Mouse (Mus musculus): ENCODE measurements around the gene Lpar2. TPM values are rescaled to one million over a fixed set of nuclear protein-coding genes. Genes with fewer than 3 reads are reported as not detected.
A peak's percentile ranks its signal among the peaks of the same experiment; 100 is the strongest.

Gene Lpar2
- polyA plus RNA-seq, 1 experiment = 0.23 TPM

GRCm38 (mm10) chr8:69807236-69807635 lies 15.0 kb upstream of the Lpar2 start:
- Histone ChIP-seq H3K4me3 (replicated peaks; ENCODE audit: insufficient read depth, low read depth, low read length) (no peak overlapping the region), H3K4me1 (ENCODE audit: control insufficient read depth, insufficient read depth, low read length) (0 out of 2 replicates have a peak, but pooled peaks cover 3% of the 10 kb centered on the region), H3K27ac (ENCODE audit: insufficient read depth, low read length) (no peak overlapping the region), H3K27me3 (ENCODE audit: control insufficient read depth, insufficient read depth, low read length) (no peaks in the 10 kb centered on the region)
- TF ChIP-seq CTCF (IDR thresholded peaks at IDR 0.05; ENCODE audit: borderline replicate concordance, insufficient read depth, low read depth, low read length) = no peak
- 71% methylated on average over 5 of the region's 5 CpGs for WGBS
- DNase-seq = no peak

- TF ChIP-seq POLR2A (IDR thresholded peaks at IDR 0.05; ENCODE audit: borderline replicate concordance, insufficient read depth, low read length) (no peak), CTCF (IDR thresholded peaks at IDR 0.05; ENCODE audit: borderline replicate concordance, insufficient read depth, low read depth, low read length) (no peak)
- Histone ChIP-seq H3K27me3 (ENCODE audit: control insufficient read depth, insufficient read depth, low read length) (no peaks in the 10 kb centered on the region), H3K4me3 (replicated peaks; ENCODE audit: insufficient read depth, low read depth, low read length) (peak within 1 kb of the TSS; percentile 49), H3K27ac (ENCODE audit: insufficient read depth, low read length) (no peak within 1 kb of the TSS), H3K4me1 (ENCODE audit: control insufficient read depth, insufficient read depth, low read length) (0 out of 2 replicates have a peak, but pooled peaks cover 3% of the 10 kb centered on the region)
- WGBS = 9% methylated on average over 26 of the region's 28 CpGs
- DNase-seq = peak in 1 of 2 experiments; percentile 29
These were observed 13.9 kb upstream of the Lpar2 start, which contains the start of gene Gmip for GRCm38 (mm10) chr8:69808094-69808863. Gmip (plus strand) TSS chr8:69808679.

GRCm38 (mm10) chr8:69808864-69809403 lies 13.3 kb upstream of the Lpar2 start:
- DNase-seq = no peak
- peak overlapping the region; percentile 49 for H3K4me3 ChIP-seq (replicated peaks; ENCODE audit: insufficient read depth, low read depth, low read length)
- no peak overlapping the region for H3K27ac ChIP-seq (ENCODE audit: insufficient read depth, low read length)
- 0 out of 2 replicates have a peak, but pooled peaks cover 3% of the 10 kb centered on the region for H3K4me1 ChIP-seq (ENCODE audit: control insufficient read depth, insufficient read depth, low read length)
- WGBS = 3% methylated on average over 23 of the region's 23 CpGs
- no peak for TF ChIP-seq POLR2A (IDR thresholded peaks at IDR 0.05; ENCODE audit: borderline replicate concordance, insufficient read depth, low read length)
- no peak for TF ChIP-seq CTCF (IDR thresholded peaks at IDR 0.05; ENCODE audit: borderline replicate concordance, insufficient read depth, low read depth, low read length)
- H3K27me3 ChIP-seq (ENCODE audit: control insufficient read depth, insufficient read depth, low read length) = no peaks in the 10 kb centered on the region

- Histone ChIP-seq H3K4me1 (ENCODE audit: control insufficient read depth, insufficient read depth, low read length) (0 out of 2 replicates have a peak, but pooled peaks cover 3% of the 10 kb centered on the region), H3K4me3 (replicated peaks; ENCODE audit: insufficient read depth, low read depth, low read length) (no peak overlapping the region), H3K27ac (ENCODE audit: insufficient read depth, low read length) (no peak overlapping the region), H3K27me3 (ENCODE audit: control insufficient read depth, insufficient read depth, low read length) (no peaks in the 10 kb centered on the region)
- 80% methylated on average over 3 of the region's 3 CpGs for WGBS
- DNase-seq = no peak
- TF ChIP-seq CTCF (IDR thresholded peaks at IDR 0.05; ENCODE audit: borderline replicate concordance, insufficient read depth, low read depth, low read length) (no peak), POLR2A (IDR thresholded peaks at IDR 0.05; ENCODE audit: borderline replicate concordance, insufficient read depth, low read length) (no peak)
These were observed 12.4 kb upstream of the Lpar2 start for GRCm38 (mm10) chr8:69809820-69810219.

GRCm38 (mm10) chr8:69814881-69815280 lies 7.3 kb upstream of the Lpar2 start:
- DNase-seq = no peak
- Histone ChIP-seq H3K27ac (ENCODE audit: insufficient read depth, low read length) (no peak overlapping the region), H3K4me3 (replicated peaks; ENCODE audit: insufficient read depth, low read depth, low read length) (no peak overlapping the region), H3K4me1 (ENCODE audit: control insufficient read depth, insufficient read depth, low read length) (no peaks in the 10 kb centered on the region), H3K27me3 (ENCODE audit: control insufficient read depth, insufficient read depth, low read length) (no peaks in the 10 kb centered on the region)
- WGBS = 78% methylated on average over 2 of the region's 2 CpGs
- TF ChIP-seq POLR2A (IDR thresholded peaks at IDR 0.05; ENCODE audit: borderline replicate concordance, insufficient read depth, low read length) = no peak
- no peak for TF ChIP-seq CTCF (IDR thresholded peaks at IDR 0.05; ENCODE audit: borderline replicate concordance, insufficient read depth, low read depth, low read length)

- TF ChIP-seq POLR2A (IDR thresholded peaks at IDR 0.05; ENCODE audit: borderline replicate concordance, insufficient read depth, low read length) (no peak), CTCF (IDR thresholded peaks at IDR 0.05; ENCODE audit: borderline replicate concordance, insufficient read depth, low read depth, low read length) (no peak)
- no peak overlapping the region for H3K4me3 ChIP-seq (replicated peaks; ENCODE audit: insufficient read depth, low read depth, low read length)
These were observed 6.8 kb upstream of the Lpar2 start for GRCm38 (mm10) chr8:69815396-69815795.

GRCm38 (mm10) chr8:69820466-69820865 lies 1.8 kb upstream of the Lpar2 start:
- Histone ChIP-seq H3K27ac (ENCODE audit: insufficient read depth, low read length) (no peak overlapping the region), H3K4me3 (replicated peaks; ENCODE audit: insufficient read depth, low read depth, low read length) (no peak overlapping the region), H3K4me1 (ENCODE audit: control insufficient read depth, insufficient read depth, low read length) (peaks cover 2% of the 10 kb centered on the region; the same call in 1 of the 2 replicates), H3K27me3 (ENCODE audit: control insufficient read depth, insufficient read depth, low read length) (no peaks in the 10 kb centered on the region)
- WGBS = 78% methylated on average over 9 of the region's 9 CpGs
- no peak for DNase-seq
- TF ChIP-seq POLR2A (IDR thresholded peaks at IDR 0.05; ENCODE audit: borderline replicate concordance, insufficient read depth, low read length) (no peak), CTCF (IDR thresholded peaks at IDR 0.05; ENCODE audit: borderline replicate concordance, insufficient read depth, low read depth, low read length) (no peak)

More at GRCm38 (mm10) chr8:69815396-69815795, 6.8 kb upstream of the Lpar2 start:
- DNase-seq = no peak
- Histone ChIP-seq H3K4me1 (ENCODE audit: control insufficient read depth, insufficient read depth, low read length) (no peaks in the 10 kb centered on the region), H3K27me3 (ENCODE audit: control insufficient read depth, insufficient read depth, low read length) (no peaks in the 10 kb centered on the region), H3K27ac (ENCODE audit: insufficient read depth, low read length) (no peak overlapping the region)
- 90% methylated on average over 4 of the region's 4 CpGs for WGBS

- peak in 1 of 2 experiments; percentile 23 for DNase-seq
- TF ChIP-seq CTCF (IDR thresholded peaks at IDR 0.05; ENCODE audit: borderline replicate concordance, insufficient read depth, low read depth, low read length) = no peak
- TF ChIP-seq POLR2A (IDR thresholded peaks at IDR 0.05; ENCODE audit: borderline replicate concordance, insufficient read depth, low read length) = no peak
- WGBS = 2% methylated on average over 15 of the region's 22 CpGs
- peaks cover 2% of the 10 kb centered on the region; the same call in 1 of the 2 replicates for H3K4me1 ChIP-seq (ENCODE audit: control insufficient read depth, insufficient read depth, low read length)
- H3K27ac ChIP-seq (ENCODE audit: insufficient read depth, low read length) = no peak overlapping the region
- H3K27me3 ChIP-seq (ENCODE audit: control insufficient read depth, insufficient read depth, low read length) = no peaks in the 10 kb centered on the region
- peak overlapping the region; percentile 42 for H3K4me3 ChIP-seq (replicated peaks; ENCODE audit: insufficient read depth, low read depth, low read length)
These were observed 251 bp upstream of the Lpar2 start for GRCm38 (mm10) chr8:69821971-69822385.

All from cerebellum, adult 2 months (tissue).